Mouse (Mus musculus) liver, embryonic 14.5 days (tissue): ENCODE data around the gene Eif4e3.

Experiments
- CTCF ChIP-seq: IDR thresholded peaks from 2 replicates; pipeline ENCODE4 v1.5.1; 2016; ENCODE audit warnings: antibody characterized with exemption, low read depth, control low read depth
- EP300 ChIP-seq: IDR thresholded peaks from 2 replicates; pipeline ENCODE4 v1.6.1; 2016; ENCODE audit warnings: antibody characterized with exemption, low read depth

GRCm38 (mm10) chr6:99671768-99672167, 5.2 kb upstream of the Eif4e3 start:
- TF ChIP-seq CTCF, result no peak
- no peak for TF ChIP-seq EP300
